10 mouse cellular contexts compared by ENCODE assay signal in the genomic region with DNA sequence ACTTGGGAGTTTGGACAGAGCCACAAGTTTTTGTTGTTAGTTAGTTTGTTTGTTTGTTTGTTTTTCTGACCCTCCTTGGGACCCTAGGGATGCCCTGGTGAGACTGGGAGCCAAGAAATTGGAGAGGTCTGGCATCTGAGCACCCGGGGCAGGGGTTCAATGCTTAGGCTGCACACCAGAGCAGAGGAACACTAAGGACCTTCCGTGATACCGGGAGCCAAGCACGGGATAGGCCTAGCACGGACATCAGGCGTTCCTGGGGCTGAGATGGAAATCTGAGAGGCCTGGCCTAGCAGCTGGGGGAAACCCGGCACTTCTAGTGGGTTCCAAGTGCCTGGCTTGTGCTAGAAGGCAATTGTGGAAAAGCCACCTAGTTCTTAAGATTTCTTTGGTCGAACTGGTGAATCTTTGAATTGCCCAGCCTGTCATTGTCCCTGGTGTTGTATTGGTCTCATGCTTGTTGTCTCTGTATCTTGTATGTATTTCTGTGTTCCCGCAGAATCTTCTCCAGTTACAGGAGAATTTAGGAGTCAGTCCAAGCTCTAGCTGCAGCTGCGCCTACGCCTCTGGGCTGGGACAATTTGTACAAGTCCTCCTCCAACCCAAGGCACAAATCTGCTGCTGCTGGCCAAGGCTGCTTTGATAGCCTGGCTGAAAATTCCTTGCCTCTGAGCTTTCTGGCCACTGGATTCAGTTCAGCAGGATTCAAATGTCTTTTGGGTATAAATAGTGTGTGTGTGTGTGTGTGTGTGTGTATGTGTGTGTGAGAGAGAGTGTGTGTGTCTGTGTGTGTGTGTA. TPM values are rescaled to one million over a fixed set of nuclear protein-coding genes. Genes with fewer than 3 reads are reported as not detected.
DNase-seq lines count a peak whose midpoint lies in the region; ATAC-seq and TF ChIP-seq lines count a peak whose summit lies in the region.
"Had no signal": no experiment of that assay in that cellular context is flagged by ENCODE, and none has a peak within 500 bp of the region (broad histone marks: within the 10 kb centered on the region; RNA-seq: fewer than 3 reads in every experiment).

No protein-coding gene starts in this region.

- WGBS in hindbrain, postnatal 0 days, result 78% methylated on average over 11 of the region's 11 CpGs
- WGBS in hindbrain, embryonic 13.5 days, result 82% methylated on average over 11 of the region's 11 CpGs
- WGBS in lung, embryonic 15.5 days, result 54% methylated on average over 11 of the region's 11 CpGs
- WGBS in hindbrain, embryonic 14.5 days, result 80% methylated on average over 11 of the region's 11 CpGs

- no peak overlapping the region for H3K4me3 ChIP-seq in hindbrain, postnatal 0 days (ENCODE audit: low read length)
- no peak overlapping the region for H3K4me3 ChIP-seq in hindbrain, embryonic 13.5 days
- no peak overlapping the region for H3K4me3 ChIP-seq in brown adipose tissue, adult 24 weeks (ENCODE audit: insufficient read depth, low read depth, low read length)
- H3K4me3 ChIP-seq in lung, embryonic 15.5 days, result no peak overlapping the region
- no peak overlapping the region for H3K4me3 ChIP-seq in hindbrain, embryonic 14.5 days (replicated peaks; ENCODE audit: low read length)

- no peaks in the 10 kb centered on the region for H3K36me3 ChIP-seq in hindbrain, postnatal 0 days (ENCODE audit: insufficient read depth, low read length)
- H3K36me3 ChIP-seq in hindbrain, embryonic 13.5 days, result peaks cover 6% of the 10 kb centered on the region; the same call in 1 of the 2 replicates
- no peaks in the 10 kb centered on the region for H3K36me3 ChIP-seq in lung, embryonic 15.5 days
- H3K36me3 ChIP-seq in hindbrain, embryonic 14.5 days (replicated peaks; ENCODE audit: control insufficient read depth, insufficient read depth), result no peaks in the 10 kb centered on the region; the same call in 1 of the 2 replicates

- no peaks in the 10 kb centered on the region for H3K9me3 ChIP-seq in hindbrain, postnatal 0 days (ENCODE audit: low read length)
- H3K9me3 ChIP-seq in hindbrain, embryonic 13.5 days, result no peaks in the 10 kb centered on the region
- no peaks in the 10 kb centered on the region for H3K9me3 ChIP-seq in lung, embryonic 15.5 days
- H3K9me3 ChIP-seq in hindbrain, embryonic 14.5 days (ENCODE audit: control insufficient read depth, low read length), result no peaks in the 10 kb centered on the region

- peak overlapping the region; percentile 11; the same call in 1 of the 2 replicates for H3K27ac ChIP-seq in hindbrain, postnatal 0 days
- H3K27ac ChIP-seq in hindbrain, embryonic 13.5 days, result no peak overlapping the region
- peak overlapping the region; percentile 59 for H3K27ac ChIP-seq in brown adipose tissue, adult 24 weeks (replicated peaks; ENCODE audit: low read depth, low read length)
- peak overlapping the region; percentile 59 for H3K27ac ChIP-seq in lung, embryonic 15.5 days
- no peak overlapping the region for H3K27ac ChIP-seq in hindbrain, embryonic 14.5 days
- H3K27ac ChIP-seq: liver, embryonic 14.5 days had no signal

- no peaks in the 10 kb centered on the region for H3K4me1 ChIP-seq in hindbrain, postnatal 0 days (ENCODE audit: insufficient read depth, low read length)
- no peaks in the 10 kb centered on the region for H3K4me1 ChIP-seq in hindbrain, embryonic 13.5 days (replicated peaks)
- H3K4me1 ChIP-seq in brown adipose tissue, adult 24 weeks (ENCODE audit: control insufficient read depth, insufficient read depth, insufficient read length, low read length), result peaks cover 4% of the 10 kb centered on the region
- H3K4me1 ChIP-seq in lung, embryonic 15.5 days, result 0 out of 2 replicates have a peak, but pooled peaks cover 5% of the 10 kb centered on the region
- H3K4me1 ChIP-seq in hindbrain, embryonic 14.5 days (replicated peaks; ENCODE audit: control insufficient read depth, insufficient read depth, low read length), result no peaks in the 10 kb centered on the region

- no peaks in the 10 kb centered on the region for H3K27me3 ChIP-seq in hindbrain, postnatal 0 days (ENCODE audit: insufficient read depth, low read length)
- H3K27me3 ChIP-seq in hindbrain, embryonic 13.5 days, result no peaks in the 10 kb centered on the region
- no peaks in the 10 kb centered on the region for H3K27me3 ChIP-seq in lung, embryonic 15.5 days
- no peaks in the 10 kb centered on the region for H3K27me3 ChIP-seq in hindbrain, embryonic 14.5 days (ENCODE audit: control insufficient read depth, insufficient read depth, low read length)
- H3K27me3 ChIP-seq: CH12.LX had no signal

- H3K4me2 ChIP-seq in hindbrain, postnatal 0 days (ENCODE audit: low read depth, low read length), result no peak overlapping the region
- H3K4me2 ChIP-seq in hindbrain, embryonic 13.5 days, result no peak overlapping the region
- no peak overlapping the region for H3K4me2 ChIP-seq in lung, embryonic 15.5 days
- no peak overlapping the region for H3K4me2 ChIP-seq in hindbrain, embryonic 14.5 days (replicated peaks)

- no peak for TF ChIP-seq CTCF in hindbrain, postnatal 0 days (IDR thresholded peaks at IDR 0.05; ENCODE audit: low read depth)

- no peak for ATAC-seq in hindbrain, postnatal 0 days
- no peak for ATAC-seq in hindbrain, embryonic 13.5 days (ENCODE audit: low FRiP score)
- peak; percentile 35; the same call in 1 of the 2 replicates for ATAC-seq in lung, embryonic 15.5 days (ENCODE audit: borderline replicate concordance, extremely low read depth, low FRiP score, low TSS enrichment)
- no peak for ATAC-seq in erythroid progenitor cell, adult 5-6 weeks (replicated peaks; ENCODE audit: low FRiP score, poor library complexity, severe bottlenecking)
- no peak for ATAC-seq in hindbrain, embryonic 14.5 days (ENCODE audit: low FRiP score)

- no peak overlapping the region for H3K9ac ChIP-seq in hindbrain, postnatal 0 days (replicated peaks; ENCODE audit: low read length)
- no peak overlapping the region for H3K9ac ChIP-seq in hindbrain, embryonic 13.5 days
- H3K9ac ChIP-seq in lung, embryonic 15.5 days, result no peak overlapping the region
- no peak overlapping the region for H3K9ac ChIP-seq in hindbrain, embryonic 14.5 days
- H3K9ac ChIP-seq: liver, embryonic 14.5 days had no signal

- DNase-seq in hindbrain, postnatal 0 days (ENCODE audit: low spot score), result no peak
- DNase-seq in heart, adult 8-10 months (ENCODE audit: low spot score), result peak; percentile 86
- no peak for DNase-seq in hindbrain, embryonic 14.5 days (ENCODE audit: low spot score)
- DNase-seq in cerebellum, postnatal 14 days, result no peak

RNA-seq across cellular contexts. Expression of gene Gabrr2, which starts 4.7 kb away (rescaled TPM):
- total RNA-seq in hindbrain, postnatal 0 days (2014; rRNA removed), result 0.37 and 5.0 TPM in 2 replicates
- polyA plus RNA-seq in hindbrain, postnatal 0 days (2015; fragmentation: Nextera tagmentation; extraction: Ambion mirVana), result 0.18 and 0.25 TPM in 2 replicates
- 0.62 and 1.3 TPM in 2 replicates for polyA plus RNA-seq in hindbrain, embryonic 13.5 days (2015; fragmentation: Nextera tagmentation; extraction: Ambion mirVana)
- polyA plus RNA-seq in brown adipose tissue, adult 24 weeks (2012; ENCODE audit: insufficient read depth, insufficient read length, missing spikeins), result not detected in 2 replicates
- 1 to 10 TPM; 1.8 to 2.6 (median 1.9) TPM for total RNA-seq in heart, adult 8-10 months (2022)
- polyA plus RNA-seq in lung, embryonic 15.5 days (2015; fragmentation: Nextera tagmentation; extraction: Ambion mirVana), result 0.59 TPM in 1 of 2 replicates, not detected in the other
- not detected in 2 replicates for total RNA-seq in erythroid progenitor cell, adult 5-6 weeks (2015; ENCODE audit: low replicate concordance)
- not detected in 2 replicates for total RNA-seq in erythroid progenitor cell, adult 5-6 weeks (2017; ENCODE audit: low replicate concordance)
- 0.50 and 0.94 TPM in 2 replicates for polyA plus RNA-seq in hindbrain, embryonic 14.5 days (2014; fragmentation: Nextera tagmentation; extraction: Ambion mirVana)

RNA-seq across cellular contexts. Expression of gene Ube2j1, which starts 26.9 kb away (rescaled TPM):
- total RNA-seq in hindbrain, postnatal 0 days (2014; rRNA removed), result 104 TPM in 2 replicates
- polyA plus RNA-seq in hindbrain, postnatal 0 days (2015; fragmentation: Nextera tagmentation; extraction: Ambion mirVana), result 67.5 and 71.5 TPM in 2 replicates
- polyA plus RNA-seq in hindbrain, embryonic 13.5 days (2015; fragmentation: Nextera tagmentation; extraction: Ambion mirVana), result 56.2 and 60.5 TPM in 2 replicates
- polyA plus RNA-seq in brown adipose tissue, adult 24 weeks (2012; ENCODE audit: insufficient read depth, insufficient read length, missing spikeins), result 38.1 and 39.7 TPM in 2 replicates
- total RNA-seq in heart, adult 8-10 months (2022), result 10 to 100 TPM; 35.4 to 40.8 (median 39.8) TPM
- polyA plus RNA-seq in lung, embryonic 15.5 days (2015; fragmentation: Nextera tagmentation; extraction: Ambion mirVana), result 48.3 and 52.9 TPM in 2 replicates
- 36.9 and 49.0 TPM in 2 replicates for total RNA-seq in erythroid progenitor cell, adult 5-6 weeks (2015; ENCODE audit: low replicate concordance)
- 34.3 and 34.7 TPM in 2 replicates for total RNA-seq in erythroid progenitor cell, adult 5-6 weeks (2017; ENCODE audit: low replicate concordance)
- polyA plus RNA-seq in hindbrain, embryonic 14.5 days (2014; fragmentation: Nextera tagmentation; extraction: Ambion mirVana), result 78.3 and 89.3 TPM in 2 replicates

Comparison
In these comparisons a context has a peak if more than half of its experiments do, and no peak if none do; other contexts are left out.
1. H3K27ac ChIP-seq: peak in hindbrain, postnatal 0 days (single experiment), brown adipose tissue, adult 24 weeks (single experiment) and lung, embryonic 15.5 days (single experiment); none in hindbrain, embryonic 13.5 days (single experiment) and hindbrain, embryonic 14.5 days (single experiment).